Mouse (Mus musculus) ES-E14 (cell line): Measurements from ENCODE around the gene Ptpn22. TPM values are rescaled to one million over a fixed set of nuclear protein-coding genes. Genes with fewer than 3 reads are reported as not detected.

Experiments
- DNase-seq: peaks from one replicate; pipeline ENCODE4 v3.0.0-alpha.2; 2013; ENCODE audit warnings: low read depth, low spot score
- H3K27ac ChIP-seq: 2 replicates; pipeline ENCODE4 v1.5.1; 2012; ENCODE audit warnings: low read depth, mild to moderate bottlenecking, low read length, moderate library complexity, mixed read lengths; ENCODE audit not compliant: poor library complexity, insufficient read depth, severe bottlenecking
- H3K36me3 ChIP-seq: 2 replicates; pipeline ENCODE4 v1.6.1; 2012; ENCODE audit warnings: mild to moderate bottlenecking, low read length, moderate library complexity, mixed read lengths; ENCODE audit not compliant: control insufficient read depth, poor library complexity, insufficient read depth, severe bottlenecking
- H3K4me1 ChIP-seq, 2 experiments: fragments of 150-350 bp in 1 of 2; sonication (generic) in 1 of 2; 2 replicates each; pipeline ENCODE4 v1.6.1; 2012; ENCODE audit warnings: low read length in 2 of 2, mild to moderate bottlenecking in 1 of 2, mixed read lengths in 1 of 2; ENCODE audit not compliant: control insufficient read depth in 2 of 2, insufficient read depth in 2 of 2, poor library complexity in 1 of 2
- H3K4me3 ChIP-seq, 2 experiments: fragments of 150-350 bp in 1 of 2; sonication (generic) in 1 of 2; 2 replicates each; pipeline ENCODE4 v1.5.1; 2012; ENCODE audit warnings: low read length in 2 of 2, low read depth in 1 of 2, mild to moderate bottlenecking in 1 of 2, mixed read lengths in 1 of 2; ENCODE audit not compliant: insufficient read depth in 1 of 2, poor library complexity in 1 of 2, severe bottlenecking in 1 of 2
- H3K9ac ChIP-seq: 2 replicates; pipeline ENCODE4 v1.6.1; 2012; ENCODE audit warnings: low read depth, mild to moderate bottlenecking, low read length, mixed read lengths; ENCODE audit not compliant: poor library complexity, insufficient read depth, severe bottlenecking
- H3K9me3 ChIP-seq: fragments of 150-350 bp; sonication (generic); 2 replicates; pipeline ENCODE4 v1.6.1; 2012; ENCODE audit warnings: low read depth, mild to moderate bottlenecking, low read length; ENCODE audit not compliant: control insufficient read depth, insufficient read depth
- CHD2 ChIP-seq: IDR thresholded peaks from 2 replicates; pipeline ENCODE4 v1.6.1; 2014; ENCODE audit warnings: mild to moderate bottlenecking, low read depth, low read length, inconsistent platforms
- HCFC1 ChIP-seq: IDR thresholded peaks from 2 replicates; pipeline ENCODE4 v1.6.1; 2012; ENCODE audit warnings: low read length, inconsistent platforms, borderline replicate concordance; ENCODE audit not compliant: insufficient read depth
- MAFK ChIP-seq: IDR thresholded peaks from 2 replicates; pipeline ENCODE4 v1.6.1; 2014; ENCODE audit warnings: mild to moderate bottlenecking, low read depth, low read length, inconsistent platforms; ENCODE audit not compliant: insufficient read depth
- ZC3H11A ChIP-seq: IDR thresholded peaks from 2 replicates; pipeline ENCODE4 v1.6.1; 2012; ENCODE audit warnings: low read depth, mild to moderate bottlenecking, inconsistent platforms, low read length, borderline replicate concordance
- ZNF384 ChIP-seq: IDR thresholded peaks from 2 replicates; pipeline ENCODE4 v1.6.1; 2012; ENCODE audit warnings: low read depth, low read length, inconsistent platforms
- in situ Hi-C, 2 experiments: fragments of 600-800 bp; cut with MboI; formaldehyde crosslinking; loops; one replicate each; pipeline ENCODE4 v1.15.1; 2025; ENCODE audit warnings: low sequenced_read_pairs in 2 of 2, inconsistent platforms in 1 of 2; ENCODE audit not compliant: unreplicated experiment in 2 of 2
- total RNA-seq: library from RNA; depleted of rRNA; stranded (reverse); fragments of 300-350 nt; gene quantifications from 2 replicates; pipeline ENCODE4 v1.2.3, GENCODE M21; 2012; rRNA removed

Ptpn22 gene
- total RNA-seq, 1 experiment = 0.22 TPM

DNA sequence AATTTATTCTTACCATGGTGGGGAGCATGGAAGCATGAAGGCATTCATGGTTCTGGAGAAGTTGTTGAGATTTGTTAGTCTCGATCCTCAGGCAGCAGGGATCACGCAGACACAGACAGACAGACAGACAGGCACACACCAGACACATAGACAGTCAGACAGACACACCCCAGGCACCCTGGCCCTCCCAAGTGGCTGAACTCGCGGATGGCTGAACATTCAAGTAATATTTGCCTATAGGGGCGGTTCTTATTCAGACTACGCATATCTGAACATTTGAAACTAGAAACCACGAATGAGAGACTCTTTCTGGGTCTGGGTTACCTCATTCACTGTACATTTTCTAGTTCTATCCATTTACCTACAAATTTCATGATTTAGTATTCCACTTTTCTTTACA, 89.1 kb downstream of the Ptpn22 start:
- DNase-seq = no peak
- H3K4me1 ChIP-seq = 0 out of 4 replicates have a peak, but pooled peaks cover 0 to 2% of the 10 kb centered on the region in 2 experiments
- TF ChIP-seq CHD2 = no peak
- TF ChIP-seq ZNF384 = no peak
- TF ChIP-seq ZC3H11A = no peak
- TF ChIP-seq HCFC1 = no peak
- no peak for TF ChIP-seq MAFK
- H3K9ac ChIP-seq = no peak overlapping the region
- H3K27ac ChIP-seq = no peak overlapping the region
- peaks cover 3% of the 10 kb centered on the region; the same call in 1 of the 2 replicates for H3K36me3 ChIP-seq
- no peaks in the 10 kb centered on the region for H3K9me3 ChIP-seq
- no peak overlapping the region for H3K4me3 ChIP-seq
- in situ Hi-C loops = no loop called here

DNA sequence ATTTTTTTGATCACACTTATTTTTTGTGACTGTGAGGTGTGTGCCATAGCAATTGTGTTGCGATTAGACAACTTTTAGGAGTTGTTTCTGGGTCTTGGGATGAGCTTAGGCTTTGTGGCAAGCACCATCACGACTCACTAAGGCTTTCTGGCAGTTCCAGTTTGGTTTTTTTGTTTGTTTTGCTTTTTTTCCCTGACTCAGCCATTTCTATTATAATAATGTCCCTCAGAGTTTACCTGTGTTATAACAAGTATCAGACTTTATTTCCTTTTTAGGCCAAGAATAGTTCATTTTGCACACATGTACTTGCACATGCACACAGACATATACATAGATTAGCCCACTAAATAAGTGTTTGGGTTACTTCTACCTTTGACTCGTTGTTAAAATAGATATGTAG, 101.0 kb downstream of the Ptpn22 start:
- H3K9me3 ChIP-seq = no peaks in the 10 kb centered on the region
- no peaks in the 10 kb centered on the region for H3K4me1 ChIP-seq
- in situ Hi-C loops = no loop called here
- no peaks in the 10 kb centered on the region; the same call in 1 of the 2 replicates for H3K36me3 ChIP-seq
- no peak overlapping the region for H3K9ac ChIP-seq
- no peak overlapping the region for H3K27ac ChIP-seq
- no peak overlapping the region for H3K4me3 ChIP-seq
- TF ChIP-seq MAFK (0 out of 2 replicates have a peak, but pooled peaks have one; percentile 39), ZNF384 (no peak)
- no peak for DNase-seq

Other genes with a start within 250 kb of the Ptpn22 start
- gene Atg4a-ps, start 213.7 kb upstream of the Ptpn22 start, total RNA-seq = 0.18 TPM in 1 of 2 replicates, not detected in the other
- 0.79 and 1.2 TPM in 2 replicates for gene Olfml3, start 121.8 kb upstream of the Ptpn22 start, total RNA-seq
- gene Gm10964, start 120.4 kb upstream of the Ptpn22 start, total RNA-seq = not detected in 2 replicates
- gene Hipk1, start 68.2 kb upstream of the Ptpn22 start, total RNA-seq = 20.2 and 21.8 TPM in 2 replicates
- 7.1 and 8.2 TPM in 2 replicates for gene Dclre1b, start 50.4 kb upstream of the Ptpn22 start, total RNA-seq
- 10.1 and 12.8 TPM in 2 replicates for gene Ap4b1, start 50.3 kb upstream of the Ptpn22 start, total RNA-seq
- gene Gm43064, start 50.2 kb upstream of the Ptpn22 start, total RNA-seq = 0.32 and 0.76 TPM in 2 replicates
- 0.90 and 1.4 TPM in 2 replicates for gene Bcl2l15, start 27.2 kb upstream of the Ptpn22 start, total RNA-seq
- 14.4 and 18.7 TPM in 2 replicates for gene Rsbn1, start 54.3 kb downstream of the Ptpn22 start, total RNA-seq
- gene Phtf1, start 108.3 kb downstream of the Ptpn22 start, total RNA-seq = 14.1 and 18.2 TPM in 2 replicates